Mouse (Mus musculus): Measurements from ENCODE around the gene Nr1i3. TPM values are rescaled to one million over a fixed set of nuclear protein-coding genes. Genes with fewer than 3 reads are reported as not detected.

Gene Nr1i3
- polyA plus RNA-seq, 1 experiment, result not detected

DNA sequence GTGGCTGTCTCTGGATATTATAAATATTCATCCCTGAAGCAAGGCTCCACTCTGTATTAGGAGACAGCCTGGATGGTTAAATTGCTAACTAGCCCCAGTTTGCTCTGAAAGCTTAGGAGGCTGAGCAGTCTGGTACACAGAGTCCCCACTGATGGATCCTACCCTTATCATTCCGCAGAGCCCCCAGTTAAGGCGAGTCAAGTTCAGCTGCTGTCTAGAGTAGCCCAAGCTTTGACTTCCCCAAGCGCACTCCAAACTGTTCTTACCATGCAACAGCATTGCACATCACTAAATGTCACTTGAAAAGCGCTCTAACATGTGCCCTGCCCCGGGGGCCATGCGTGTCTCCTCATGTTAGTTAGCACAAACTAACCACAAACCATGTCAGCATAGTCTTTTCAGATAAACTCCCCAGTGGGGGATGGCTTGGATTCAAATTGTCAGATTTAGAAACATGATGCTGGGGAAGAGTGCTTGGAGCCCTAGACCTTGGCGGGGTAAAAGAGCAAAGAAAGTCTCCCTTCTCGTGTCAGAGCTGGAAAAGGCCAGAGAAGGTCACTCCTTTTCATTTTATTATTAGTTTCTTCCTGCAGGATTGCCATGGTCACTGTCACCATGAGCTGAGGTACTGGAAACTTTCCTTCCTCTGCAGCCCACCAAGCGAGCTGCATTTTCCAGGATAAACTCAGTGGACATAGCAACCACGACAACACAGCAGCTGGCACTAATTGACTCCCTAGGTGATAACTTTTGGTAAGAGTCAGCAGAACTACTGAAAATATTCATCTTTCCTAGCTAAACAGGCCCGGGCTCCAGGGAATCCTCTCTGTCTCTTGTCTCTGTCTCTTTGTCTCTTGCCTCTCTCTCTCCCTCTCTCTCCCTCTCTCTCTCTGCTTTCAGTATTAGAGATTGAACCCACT is 19.6 kb upstream of the Nr1i3 start:
- Histone ChIP-seq H3K27me3 (ENCODE audit: control insufficient read depth) (peaks cover 87% of the 10 kb centered on the region), H3K36me3 (ENCODE audit: control insufficient read depth) (no peaks in the 10 kb centered on the region)
- no peak for TF ChIP-seq GATA1 (IDR thresholded peaks at IDR 0.05; ENCODE audit: low read length)
- TF ChIP-seq TAL1 (IDR thresholded peaks at IDR 0.05; ENCODE audit: low read length), result no peak

DNA sequence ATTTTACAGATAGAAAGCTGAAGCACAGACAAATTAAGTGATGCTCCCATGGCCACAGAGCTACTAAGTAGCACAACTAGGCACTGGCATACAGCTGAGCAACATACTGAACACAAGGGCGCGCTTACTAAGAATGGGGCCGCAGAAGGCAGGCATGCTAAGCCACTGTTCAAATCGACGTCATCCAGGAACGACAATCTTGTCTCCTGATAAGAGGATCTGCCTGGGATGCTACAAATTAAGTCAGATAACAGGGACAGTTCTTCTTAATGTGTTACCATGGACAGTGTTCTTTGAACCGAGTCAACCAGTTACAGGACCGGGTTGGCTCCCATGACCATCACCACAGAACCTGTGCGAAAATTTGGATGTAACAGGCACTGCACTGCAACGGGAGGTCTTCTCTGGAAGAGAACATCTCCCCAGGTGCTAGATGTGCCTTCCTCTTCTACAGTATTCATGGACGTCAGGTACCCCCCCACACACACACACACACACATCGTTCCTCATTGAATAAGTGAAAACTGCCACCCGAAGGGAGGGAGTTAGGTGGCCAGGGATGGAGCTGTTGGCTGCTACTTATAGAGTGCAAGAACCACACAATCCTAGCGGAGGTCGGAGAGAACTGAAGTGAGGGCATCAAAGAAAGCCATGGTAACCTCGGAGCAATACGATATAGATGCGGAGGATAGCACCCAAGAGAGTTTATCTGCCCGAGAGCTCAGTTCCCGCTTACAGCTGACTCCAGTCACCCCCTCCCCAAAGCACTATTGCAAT is 18.5 kb upstream of the Nr1i3 start:
- Histone ChIP-seq H3K4me3 (replicated peaks) (no peak overlapping the region), H3K9me3 (ENCODE audit: control insufficient read depth, low read length) (no peaks in the 10 kb centered on the region), H3K27me3 (ENCODE audit: control insufficient read depth) (peaks cover 81% of the 10 kb centered on the region), H3K36me3 (ENCODE audit: control insufficient read depth) (no peaks in the 10 kb centered on the region), H3K4me1 (ENCODE audit: control insufficient read depth) (peaks cover 3% of the 10 kb centered on the region)
- no peak for TF ChIP-seq TAL1 (IDR thresholded peaks at IDR 0.05; ENCODE audit: low read length)
- TF ChIP-seq GATA1 (IDR thresholded peaks at IDR 0.05; ENCODE audit: low read length), result no peak

More for the DNA sequence above, 19.6 kb upstream of the Nr1i3 start:
- H3K4me1 ChIP-seq (ENCODE audit: control insufficient read depth), result no peaks in the 10 kb centered on the region; the same call in 1 of the 2 replicates
- no peak overlapping the region for H3K4me3 ChIP-seq (replicated peaks)
- H3K9me3 ChIP-seq (ENCODE audit: control insufficient read depth, low read length), result no peaks in the 10 kb centered on the region

DNA sequence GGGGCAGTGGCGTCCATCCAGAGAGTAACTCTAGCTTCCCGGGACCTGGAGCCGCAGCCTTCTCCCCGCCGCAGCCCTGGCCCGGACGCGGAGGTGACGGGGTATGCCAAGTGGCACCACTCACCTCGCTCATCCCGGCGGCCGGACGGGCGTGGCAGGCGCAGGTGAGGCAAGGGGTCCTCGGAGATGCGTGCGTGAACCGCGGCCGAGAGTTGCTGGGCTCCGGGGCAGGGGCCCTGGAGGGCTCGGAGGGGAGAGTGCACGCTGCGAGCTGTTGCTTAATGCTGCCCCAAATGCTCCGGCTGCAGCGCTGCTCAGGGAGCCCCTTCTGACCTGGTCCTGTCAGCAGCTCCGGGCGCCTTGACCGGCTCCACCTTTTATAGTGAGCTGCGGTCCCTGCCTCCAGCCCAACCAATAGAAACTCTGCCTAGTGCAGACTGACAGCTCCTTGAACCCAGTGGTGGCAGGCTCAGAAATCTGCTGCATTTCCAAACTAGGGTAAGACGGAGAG is 17.8 kb upstream of the Nr1i3 start, which contains the start of gene Pcp4l1:
TSS of gene Pcp4l1 (minus strand) at position 382 of the 511 bp plus-strand sequence.
- no peak for TF ChIP-seq GATA1 (IDR thresholded peaks at IDR 0.05; ENCODE audit: low read length)
- TF ChIP-seq TAL1 (IDR thresholded peaks at IDR 0.05; ENCODE audit: low read length), result no peak
- peaks cover 74% of the 10 kb centered on the region for H3K27me3 ChIP-seq (ENCODE audit: control insufficient read depth)
- peaks cover 3% of the 10 kb centered on the region for H3K4me1 ChIP-seq (ENCODE audit: control insufficient read depth)
- H3K36me3 ChIP-seq (ENCODE audit: control insufficient read depth), result no peaks in the 10 kb centered on the region
- H3K4me3 ChIP-seq (replicated peaks), result peak within 1 kb of the TSS; percentile 25
- H3K9me3 ChIP-seq (ENCODE audit: control insufficient read depth, low read length), result no peaks in the 10 kb centered on the region

- peaks cover 38% of the 10 kb centered on the region for H3K27me3 ChIP-seq (ENCODE audit: control insufficient read depth)
- no peaks in the 10 kb centered on the region for H3K36me3 ChIP-seq (ENCODE audit: control insufficient read depth)
- TF ChIP-seq GATA1 (IDR thresholded peaks at IDR 0.05; ENCODE audit: low read length), result no peak
- no peak for TF ChIP-seq TAL1 (IDR thresholded peaks at IDR 0.05; ENCODE audit: low read length)
- no peaks in the 10 kb centered on the region for H3K9me3 ChIP-seq (ENCODE audit: control insufficient read depth, low read length)
- no peak overlapping the region for H3K4me3 ChIP-seq (replicated peaks)
- peaks cover 3% of the 10 kb centered on the region for H3K4me1 ChIP-seq (ENCODE audit: control insufficient read depth)
Measured at GRCm38 (mm10) chr1:171199532-171199931, 14.2 kb upstream of the Nr1i3 start.

GRCm38 (mm10) chr1:171200769-171201168 is 13.0 kb upstream of the Nr1i3 start:
- Histone ChIP-seq H3K4me3 (replicated peaks) (no peak overlapping the region), H3K36me3 (ENCODE audit: control insufficient read depth) (no peaks in the 10 kb centered on the region), H3K9me3 (ENCODE audit: control insufficient read depth, low read length) (no peaks in the 10 kb centered on the region), H3K27me3 (ENCODE audit: control insufficient read depth) (peaks cover 26% of the 10 kb centered on the region), H3K4me1 (ENCODE audit: control insufficient read depth) (peaks cover 9% of the 10 kb centered on the region)
- TF ChIP-seq GATA1 (IDR thresholded peaks at IDR 0.05; ENCODE audit: low read length) (no peak), TAL1 (IDR thresholded peaks at IDR 0.05; ENCODE audit: low read length) (no peak)

- TF ChIP-seq TAL1 (IDR thresholded peaks at IDR 0.05; ENCODE audit: low read length), result no peak
- TF ChIP-seq GATA1 (IDR thresholded peaks at IDR 0.05; ENCODE audit: low read length), result no peak
- Histone ChIP-seq H3K27me3 (ENCODE audit: control insufficient read depth) (no peaks in the 10 kb centered on the region; the same call in 1 of the 2 replicates), H3K36me3 (ENCODE audit: control insufficient read depth) (no peaks in the 10 kb centered on the region), H3K4me3 (replicated peaks) (no peak overlapping the region), H3K9me3 (ENCODE audit: control insufficient read depth, low read length) (peaks cover 4% of the 10 kb centered on the region; the same call in 1 of the 2 replicates), H3K4me1 (ENCODE audit: control insufficient read depth) (peaks cover 16% of the 10 kb centered on the region)
Measured at GRCm38 (mm10) chr1:171203471-171204248, 10.1 kb upstream of the Nr1i3 start.

- TF ChIP-seq TAL1 (IDR thresholded peaks at IDR 0.05; ENCODE audit: low read length) (no peak), GATA1 (IDR thresholded peaks at IDR 0.05; ENCODE audit: low read length) (no peak)
- no peaks in the 10 kb centered on the region for H3K36me3 ChIP-seq (ENCODE audit: control insufficient read depth)
- H3K4me3 ChIP-seq (replicated peaks), result no peak overlapping the region
- peaks cover 4% of the 10 kb centered on the region; the same call in 1 of the 2 replicates for H3K9me3 ChIP-seq (ENCODE audit: control insufficient read depth, low read length)
- H3K27me3 ChIP-seq (ENCODE audit: control insufficient read depth), result no peaks in the 10 kb centered on the region
- H3K4me1 ChIP-seq (ENCODE audit: control insufficient read depth), result peaks cover 16% of the 10 kb centered on the region
Measured at GRCm38 (mm10) chr1:171204249-171204644, 9.5 kb upstream of the Nr1i3 start.

All from erythroblast, embryonic 14.5 days (primary cell).